Mouse (Mus musculus): ENCODE results near the gene Hnrnpu. TPM values are rescaled to one million over a fixed set of nuclear protein-coding genes. Genes with fewer than 3 reads are reported as not detected.

Hnrnpu gene
- polyA plus RNA-seq, 1 experiment: 51.6 TPM

- H3K36me3 ChIP-seq (ENCODE audit: control insufficient read depth, insufficient read depth, low read length): peaks cover 23% of the 10 kb centered on the region
- peaks cover 22% of the 10 kb centered on the region for H3K4me1 ChIP-seq (ENCODE audit: control insufficient read depth, insufficient read depth, low read length)
- H3K27ac ChIP-seq (ENCODE audit: insufficient read depth, low read depth, low read length): peak overlapping the region; percentile 99
- 12% methylated on average over 8 of the region's 8 CpGs for WGBS
- no peak for DNase-seq
- H3K4me3 ChIP-seq (ENCODE audit: insufficient read depth, low read depth, low read length): peak overlapping the region; percentile 94
- H3K27me3 ChIP-seq (replicated peaks; ENCODE audit: control insufficient read depth, insufficient read depth, low read length): no peaks in the 10 kb centered on the region
- TF ChIP-seq POLR2A (IDR thresholded peaks at IDR 0.05; ENCODE audit: low read depth, low read length): no peak
- no peak for TF ChIP-seq CTCF (conservative IDR thresholded peaks at IDR 0.05; ENCODE audit: insufficient read depth, insufficient read length, low read depth, low read length)
Measured at GRCm38 (mm10) chr1:178320038-178320722, 17.4 kb downstream of the Hnrnpu start.

- Histone ChIP-seq H3K27me3 (replicated peaks; ENCODE audit: control insufficient read depth, insufficient read depth, low read length) (no peaks in the 10 kb centered on the region), H3K36me3 (ENCODE audit: control insufficient read depth, insufficient read depth, low read length) (peaks cover 20% of the 10 kb centered on the region), H3K4me1 (ENCODE audit: control insufficient read depth, insufficient read depth, low read length) (peaks cover 22% of the 10 kb centered on the region), H3K27ac (ENCODE audit: insufficient read depth, low read depth, low read length) (peak overlapping the region; percentile 99), H3K4me3 (ENCODE audit: insufficient read depth, low read depth, low read length) (peak overlapping the region; percentile 94)
- no peak for DNase-seq
- TF ChIP-seq CTCF (conservative IDR thresholded peaks at IDR 0.05; ENCODE audit: insufficient read depth, insufficient read length, low read depth, low read length) (no peak), POLR2A (IDR thresholded peaks at IDR 0.05; ENCODE audit: low read depth, low read length) (no peak)
- 1% methylated on average over 12 of the region's 12 CpGs for WGBS
Measured at GRCm38 (mm10) chr1:178319295-178320037, 18.1 kb downstream of the Hnrnpu start.

- TF ChIP-seq CTCF (conservative IDR thresholded peaks at IDR 0.05; ENCODE audit: insufficient read depth, insufficient read length, low read depth, low read length): no peak
- peak; percentile 64 for TF ChIP-seq POLR2A (IDR thresholded peaks at IDR 0.05; ENCODE audit: low read depth, low read length)
- peaks cover 19% of the 10 kb centered on the region for H3K36me3 ChIP-seq (ENCODE audit: control insufficient read depth, insufficient read depth, low read length)
- peak within 1 kb of the TSS; percentile 99 for H3K27ac ChIP-seq (ENCODE audit: insufficient read depth, low read depth, low read length)
- peak within 1 kb of the TSS; percentile 94 for H3K4me3 ChIP-seq (ENCODE audit: insufficient read depth, low read depth, low read length)
- WGBS: under 1% methylated on average over 83 of the region's 83 CpGs
- H3K27me3 ChIP-seq (replicated peaks; ENCODE audit: control insufficient read depth, insufficient read depth, low read length): no peaks in the 10 kb centered on the region
- DNase-seq: peak; percentile 98
- H3K4me1 ChIP-seq (ENCODE audit: control insufficient read depth, insufficient read depth, low read length): peaks cover 22% of the 10 kb centered on the region
Measured at GRCm38 (mm10) chr1:178318389-178319184, 19.0 kb downstream of the Hnrnpu start, which contains the start of gene Cox20. Gene Cox20 (plus strand): TSS chr1:178319130.

GRCm38 (mm10) chr1:178318002-178318388 is 19.6 kb downstream of the Hnrnpu start:
- peak overlapping the region; percentile 94 for H3K4me3 ChIP-seq (ENCODE audit: insufficient read depth, low read depth, low read length)
- DNase-seq: peak; percentile 96
- H3K27me3 ChIP-seq (replicated peaks; ENCODE audit: control insufficient read depth, insufficient read depth, low read length): no peaks in the 10 kb centered on the region
- peaks cover 14% of the 10 kb centered on the region for H3K36me3 ChIP-seq (ENCODE audit: control insufficient read depth, insufficient read depth, low read length)
- H3K4me1 ChIP-seq (ENCODE audit: control insufficient read depth, insufficient read depth, low read length): peaks cover 22% of the 10 kb centered on the region
- TF ChIP-seq CTCF (conservative IDR thresholded peaks at IDR 0.05; ENCODE audit: insufficient read depth, insufficient read length, low read depth, low read length) (no peak), POLR2A (IDR thresholded peaks at IDR 0.05; ENCODE audit: low read depth, low read length) (peak; percentile 50)
- WGBS: under 1% methylated on average over 17 of the region's 17 CpGs
- H3K27ac ChIP-seq (ENCODE audit: insufficient read depth, low read depth, low read length): peak overlapping the region; percentile 99

GRCm38 (mm10) chr1:178317275-178318001 is 20.2 kb downstream of the Hnrnpu start:
- WGBS: 23% methylated on average over 10 of the region's 10 CpGs
- DNase-seq: peak; percentile 33
- Histone ChIP-seq H3K36me3 (ENCODE audit: control insufficient read depth, insufficient read depth, low read length) (peaks cover 10% of the 10 kb centered on the region), H3K27me3 (replicated peaks; ENCODE audit: control insufficient read depth, insufficient read depth, low read length) (no peaks in the 10 kb centered on the region), H3K4me3 (ENCODE audit: insufficient read depth, low read depth, low read length) (no peak overlapping the region; the same call in 1 of the 2 replicates), H3K4me1 (ENCODE audit: control insufficient read depth, insufficient read depth, low read length) (peaks cover 22% of the 10 kb centered on the region), H3K27ac (ENCODE audit: insufficient read depth, low read depth, low read length) (peak overlapping the region; percentile 49; the same call in 1 of the 2 replicates)
- TF ChIP-seq CTCF (conservative IDR thresholded peaks at IDR 0.05; ENCODE audit: insufficient read depth, insufficient read length, low read depth, low read length) (no peak), POLR2A (IDR thresholded peaks at IDR 0.05; ENCODE audit: low read depth, low read length) (no peak)

- DNase-seq: no peak
- Histone ChIP-seq H3K36me3 (ENCODE audit: control insufficient read depth, insufficient read depth, low read length) (no peaks in the 10 kb centered on the region), H3K4me1 (ENCODE audit: control insufficient read depth, insufficient read depth, low read length) (peaks cover 6% of the 10 kb centered on the region; the same call in 1 of the 2 replicates), H3K4me3 (ENCODE audit: insufficient read depth, low read depth, low read length) (no peak overlapping the region), H3K27ac (ENCODE audit: insufficient read depth, low read depth, low read length) (no peak overlapping the region), H3K27me3 (replicated peaks; ENCODE audit: control insufficient read depth, insufficient read depth, low read length) (no peaks in the 10 kb centered on the region)
- no peak for TF ChIP-seq CTCF (conservative IDR thresholded peaks at IDR 0.05; ENCODE audit: insufficient read depth, insufficient read length, low read depth, low read length)
- no peak for TF ChIP-seq POLR2A (IDR thresholded peaks at IDR 0.05; ENCODE audit: low read depth, low read length)
- WGBS: 99% methylated on average over 2 of the region's 2 CpGs
Measured at GRCm38 (mm10) chr1:178314236-178314635, 23.4 kb downstream of the Hnrnpu start.
